Mouse (Mus musculus) mammary gland, adult 2 months (tissue): ENCODE results near the gene Hook1. TPM values are rescaled to one million over a fixed set of nuclear protein-coding genes. Genes with fewer than 3 reads are reported as not detected.

Experiments
- polyA plus RNA-seq: library from polyadenylated mRNA; depleted of rRNA; stranded (reverse); fragments of >200 nt; gene quantifications from 2 replicates; pipeline ENCODE4 v1.2.3, GENCODE M21; 2012; ENCODE audit warnings: low replicate concordance; rRNA removed

The Hook1 gene
- polyA plus RNA-seq, result 1.9 and 3.1 TPM in 2 replicates

DNA sequence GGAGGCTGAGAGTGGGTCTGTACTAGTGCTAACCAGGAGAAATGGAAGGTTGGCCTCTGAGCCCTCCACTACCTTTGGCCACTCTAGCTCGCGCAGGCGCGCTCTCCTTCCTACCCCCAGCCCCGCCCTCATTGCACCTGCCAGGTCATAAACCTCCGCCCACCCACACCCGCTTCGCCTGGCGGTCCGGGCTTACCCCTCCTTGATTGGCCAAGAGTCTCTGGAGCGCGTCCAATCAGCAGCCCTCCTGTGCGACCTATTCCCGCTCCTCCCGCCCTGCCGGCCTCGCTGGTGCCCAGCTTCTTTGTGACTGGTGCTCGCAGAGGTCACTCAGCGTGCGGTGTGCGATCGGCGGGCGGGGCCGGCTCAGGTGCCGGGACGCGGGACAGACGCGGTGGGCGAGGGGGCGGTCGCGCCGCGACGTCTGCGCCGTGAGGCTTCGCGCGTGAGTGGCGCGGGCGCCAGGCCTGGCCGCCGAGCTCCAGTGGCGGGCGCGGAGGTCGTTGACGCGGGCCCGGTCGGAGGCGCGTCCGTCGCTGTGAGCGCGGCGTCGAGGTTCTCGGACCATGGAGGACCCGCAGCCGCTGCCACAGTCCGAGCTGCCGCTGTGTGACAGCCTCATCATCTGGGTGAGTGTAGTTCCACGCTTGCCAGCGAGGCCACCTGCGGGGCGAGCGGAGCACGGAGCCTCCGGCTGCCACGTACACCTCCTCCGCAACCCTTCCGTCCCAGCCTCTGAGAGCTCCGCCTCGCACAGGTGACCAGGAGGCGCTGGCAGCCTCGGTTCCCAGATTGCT lies at the start of gene Hook1:
Gene Hook1, plus strand, starts transcription at position 313 of the 797 bp plus-strand sequence.

Other genes starting within 250 kb of the Hook1 start
- not detected in 2 replicates for gene Cyp2j13, start 110.3 kb downstream of the Hook1 start, polyA plus RNA-seq
- gene Cyp2j12, start 173.9 kb downstream of the Hook1 start, polyA plus RNA-seq, result 0.23 TPM in 1 of 2 replicates, not detected in the other